Mouse (Mus musculus) stomach, postnatal 0 days (tissue): ENCODE results near the gene Zfp61. TPM values are rescaled to one million over a fixed set of nuclear protein-coding genes. Genes with fewer than 3 reads are reported as not detected.
A peak's percentile ranks its signal among the peaks of the same experiment; 100 is the strongest.

Source experiments
- ATAC-seq: fragments of 200-750 bp; cut with Nextera tagmentation; 2 replicates; pipeline ENCODE4 v1.8.0; 2017; ENCODE audit not compliant: low FRiP score, low TSS enrichment
- DNase-seq: peaks from one replicate; pipeline ENCODE4 v3.0.0-alpha.2; 2016; ENCODE audit warnings: low spot score
- H3K27ac ChIP-seq: fragments of 300-500 bp; sonication (generic); replicated peaks from 2 replicates; pipeline ENCODE4 v1.5.1; 2014; ENCODE audit warnings: mild to moderate bottlenecking, control low read depth
- H3K27me3 ChIP-seq: fragments of 300-500 bp; sonication (generic); 2 replicates; pipeline ENCODE4 v1.6.1; 2014; ENCODE audit warnings: low read length; ENCODE audit not compliant: control insufficient read depth, insufficient read depth
- H3K36me3 ChIP-seq: fragments of 300-500 bp; sonication (generic); 2 replicates; pipeline ENCODE4 v1.6.1; 2014; ENCODE audit warnings: low read length, mixed read lengths; ENCODE audit not compliant: control insufficient read depth, insufficient read depth
- H3K4me1 ChIP-seq: fragments of 300-500 bp; sonication (generic); replicated peaks from 2 replicates; pipeline ENCODE4 v1.6.1; 2014; ENCODE audit warnings: antibody characterized with exemption; ENCODE audit not compliant: control insufficient read depth, insufficient read depth
- H3K4me2 ChIP-seq: fragments of 300-500 bp; sonication (generic); replicated peaks from 2 replicates; pipeline ENCODE4 v1.6.1; 2014; ENCODE audit warnings: low read depth, mild to moderate bottlenecking, control low read depth, moderate library complexity
- H3K4me3 ChIP-seq: fragments of 300-500 bp; sonication (generic); 2 replicates; pipeline ENCODE4 v1.5.1; 2014; ENCODE audit warnings: low read depth, low read length, control low read depth
- H3K9ac ChIP-seq: fragments of 300-500 bp; sonication (generic); 2 replicates; pipeline ENCODE4 v1.6.1; 2014; ENCODE audit warnings: mild to moderate bottlenecking, low read length, control low read depth, mixed read lengths
- H3K9me3 ChIP-seq: fragments of 300-500 bp; sonication (generic); 2 replicates; pipeline ENCODE4 v1.6.1; 2016; ENCODE audit warnings: low read length; ENCODE audit not compliant: control insufficient read depth
- CTCF ChIP-seq: IDR thresholded peaks from 2 replicates; pipeline ENCODE4 v1.5.1; 2016; ENCODE audit warnings: antibody characterized with exemption, low read depth, mild to moderate bottlenecking, moderate library complexity
- EP300 ChIP-seq: optimal IDR thresholded peaks from 2 replicates; pipeline ENCODE3; 2016; ENCODE audit warnings: antibody characterized with exemption
- WGBS: fragments of 180-500 bp; shearing (Covaris S2); extraction: QIAGEN DNeasy Blood & Tissue Kit; methylation state at CpG from one replicate; pipeline ENCODE4 v1.1.7; 2014; 5-methylcytosine and 5-hydroxymethylcytosine counted together
- polyA plus RNA-seq: library from polyadenylated mRNA; unstranded; fragments of >200 nt; fragmentation: Nextera tagmentation; extraction: Ambion mirVana; gene quantifications from 2 replicates; pipeline ENCODE4 v1.2.1, GENCODE M21; 2015

The Zfp61 gene
- polyA plus RNA-seq, 1 experiment from 2014 or later = 13.8 TPM

DNA sequence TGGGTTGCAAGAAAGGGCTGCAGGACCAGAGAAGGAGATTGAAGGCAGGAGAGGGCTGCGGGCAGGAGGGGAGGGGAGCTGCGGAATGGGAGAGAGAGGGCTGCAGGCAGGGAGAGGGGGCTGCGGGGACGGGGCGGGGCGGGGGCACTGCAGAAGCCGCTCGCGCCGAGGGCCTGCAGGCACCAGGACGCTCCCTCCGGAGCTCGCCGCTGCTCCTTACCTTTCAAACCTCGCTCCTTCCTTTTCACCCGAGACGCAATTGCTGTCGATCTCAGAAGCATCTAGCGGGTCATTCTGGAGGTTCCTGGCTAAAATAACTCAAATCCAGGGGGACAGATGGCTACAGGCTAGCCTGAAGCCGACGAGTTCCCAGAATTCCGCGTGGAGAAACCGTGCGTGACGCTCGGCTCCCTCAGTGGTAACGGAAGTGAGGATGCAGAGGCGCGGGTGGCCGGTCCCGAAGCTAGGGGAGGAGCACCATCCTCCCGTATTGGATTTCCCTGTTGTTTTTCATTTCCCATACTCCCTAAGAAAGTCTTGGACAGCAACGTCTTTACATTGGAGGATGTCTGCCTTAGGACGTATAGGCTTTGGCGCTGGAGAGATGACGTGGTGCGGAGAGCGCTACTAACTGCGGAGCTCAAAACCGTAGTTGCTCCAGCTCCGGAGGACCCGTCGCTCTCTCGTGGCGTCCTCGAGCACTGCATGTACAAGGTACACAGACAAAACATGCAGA lies 1.9 kb downstream of the Zfp61 start:
- H3K4me3 ChIP-seq = peak overlapping the region; percentile 72
- H3K4me1 ChIP-seq = no peaks in the 10 kb centered on the region; the same call in 1 of the 2 replicates
- H3K36me3 ChIP-seq = peaks cover 11% of the 10 kb centered on the region
- H3K9me3 ChIP-seq = no peaks in the 10 kb centered on the region
- ATAC-seq (peak; percentile 93), DNase-seq (peak; percentile 86)
- under 1% methylated on average over 42 of the region's 47 CpGs for WGBS
- H3K9ac ChIP-seq = peak overlapping the region; percentile 67
- H3K27me3 ChIP-seq = no peaks in the 10 kb centered on the region
- peak overlapping the region; percentile 85 for H3K27ac ChIP-seq
- H3K4me2 ChIP-seq = peak overlapping the region; percentile 90
- TF ChIP-seq CTCF (peak; percentile 71), EP300 (no peak)

DNA sequence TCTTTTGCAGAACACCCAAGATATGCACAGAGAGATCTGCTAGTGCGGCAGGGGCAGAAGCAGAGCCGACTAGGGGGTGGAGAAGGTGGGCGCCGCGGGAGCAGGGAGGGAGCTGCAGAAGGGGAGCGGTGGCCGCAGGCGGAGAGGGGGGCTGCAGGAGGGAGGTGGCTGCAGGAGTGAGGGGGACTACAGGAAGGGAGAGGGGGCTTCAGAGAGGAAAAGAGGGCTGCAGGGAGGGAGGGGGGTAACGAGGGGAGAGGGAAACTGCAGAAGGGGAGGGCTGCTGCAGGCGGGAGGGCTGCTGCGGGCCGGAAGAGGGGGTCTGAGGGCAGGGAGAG lies 2.4 kb downstream of the Zfp61 start:
- WGBS = 1% methylated on average over 12 of the region's 12 CpGs
- H3K27ac ChIP-seq = peak overlapping the region; percentile 85; the same call in 1 of the 2 replicates
- DNase-seq = no peak
- H3K36me3 ChIP-seq = peaks cover 13% of the 10 kb centered on the region
- peak overlapping the region; percentile 72 for H3K4me3 ChIP-seq
- peak overlapping the region; percentile 67 for H3K9ac ChIP-seq
- 0 out of 2 replicates have a peak, but pooled peaks have one; percentile 2 for ATAC-seq
- H3K9me3 ChIP-seq = no peaks in the 10 kb centered on the region
- H3K27me3 ChIP-seq = no peaks in the 10 kb centered on the region
- no peaks in the 10 kb centered on the region; the same call in 1 of the 2 replicates for H3K4me1 ChIP-seq
- no peak for TF ChIP-seq EP300
- peak overlapping the region; percentile 90 for H3K4me2 ChIP-seq

DNA sequence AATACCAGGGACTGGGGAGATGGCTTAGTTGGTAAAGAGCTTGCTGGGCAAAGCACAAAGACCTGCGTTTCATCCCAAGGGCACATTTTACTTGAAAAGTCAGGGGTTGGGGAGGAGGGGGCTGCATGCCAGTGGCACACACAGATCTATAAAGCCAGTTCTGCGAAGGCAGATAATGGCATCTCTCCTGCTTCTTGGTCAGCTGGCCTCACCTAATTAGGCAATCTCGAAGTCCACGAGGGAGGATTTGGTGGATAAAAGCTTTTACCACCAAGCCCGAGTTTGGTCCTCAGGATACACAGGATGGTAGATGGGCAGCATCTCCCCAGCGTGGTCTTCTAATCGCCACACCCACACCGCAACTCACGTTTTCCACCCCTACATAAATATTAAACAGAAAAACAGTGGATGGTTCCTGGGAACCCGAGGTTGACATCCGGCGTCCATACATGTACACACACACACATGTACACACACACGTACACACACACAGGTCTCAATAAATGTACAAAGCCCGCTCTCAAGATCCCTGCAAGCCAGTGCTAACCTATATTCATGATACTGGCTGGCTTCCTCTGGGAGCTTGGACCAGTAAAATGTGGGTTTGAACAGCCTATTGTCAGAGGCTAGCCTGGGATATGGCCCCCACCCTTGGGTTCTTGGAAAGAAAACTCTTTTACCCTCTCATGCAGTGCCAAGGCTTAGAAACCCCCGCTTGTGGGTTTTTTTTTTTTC lies 3.5 kb downstream of the Zfp61 start:
- H3K9ac ChIP-seq = 0 out of 2 replicates have a peak overlapping the region, but pooled peaks have one; percentile 67
- ATAC-seq (no peak), DNase-seq (no peak)
- peaks cover 13% of the 10 kb centered on the region for H3K36me3 ChIP-seq
- 94% methylated on average over 15 of the region's 15 CpGs for WGBS
- TF ChIP-seq CTCF = no peak
- TF ChIP-seq EP300 = no peak
- no peak overlapping the region for H3K4me2 ChIP-seq
- H3K27me3 ChIP-seq = no peaks in the 10 kb centered on the region
- H3K27ac ChIP-seq = no peak overlapping the region
- no peak overlapping the region for H3K4me3 ChIP-seq
- H3K4me1 ChIP-seq = no peaks in the 10 kb centered on the region; the same call in 1 of the 2 replicates
- H3K9me3 ChIP-seq = no peaks in the 10 kb centered on the region

DNA sequence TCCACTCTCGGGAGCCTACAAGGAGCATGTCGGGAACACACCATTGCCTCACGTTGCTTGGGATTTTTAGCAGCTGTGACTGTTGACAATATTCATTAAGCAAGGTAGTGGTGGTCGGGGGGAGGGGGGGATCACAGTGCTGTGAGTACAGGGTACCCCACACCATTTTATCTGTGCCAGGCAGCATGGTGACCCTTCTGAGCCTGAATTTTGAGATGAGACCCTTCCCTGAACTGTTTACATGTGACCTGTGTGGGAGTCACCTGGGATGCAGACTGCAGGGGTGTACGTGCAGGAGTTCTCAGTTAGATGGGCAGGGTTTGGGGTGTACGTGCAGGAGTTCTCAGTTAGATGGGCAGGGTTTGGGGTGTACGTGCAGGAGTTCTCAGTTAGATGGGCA lies 4.6 kb downstream of the Zfp61 start:
- no peak overlapping the region for H3K4me3 ChIP-seq
- H3K4me1 ChIP-seq = no peaks in the 10 kb centered on the region; the same call in 1 of the 2 replicates
- H3K9me3 ChIP-seq = no peaks in the 10 kb centered on the region
- H3K36me3 ChIP-seq = peaks cover 22% of the 10 kb centered on the region
- whole genome bisulfite sequencing = 97% methylated on average over 7 of the region's 7 CpGs
- H3K27me3 ChIP-seq = no peaks in the 10 kb centered on the region
- no peak overlapping the region for H3K27ac ChIP-seq
- TF ChIP-seq EP300 (no peak), CTCF (no peak)
- H3K9ac ChIP-seq = no peak overlapping the region
- no peak for DNase-seq
- H3K4me2 ChIP-seq = no peak overlapping the region
- no peak for ATAC-seq

DNA sequence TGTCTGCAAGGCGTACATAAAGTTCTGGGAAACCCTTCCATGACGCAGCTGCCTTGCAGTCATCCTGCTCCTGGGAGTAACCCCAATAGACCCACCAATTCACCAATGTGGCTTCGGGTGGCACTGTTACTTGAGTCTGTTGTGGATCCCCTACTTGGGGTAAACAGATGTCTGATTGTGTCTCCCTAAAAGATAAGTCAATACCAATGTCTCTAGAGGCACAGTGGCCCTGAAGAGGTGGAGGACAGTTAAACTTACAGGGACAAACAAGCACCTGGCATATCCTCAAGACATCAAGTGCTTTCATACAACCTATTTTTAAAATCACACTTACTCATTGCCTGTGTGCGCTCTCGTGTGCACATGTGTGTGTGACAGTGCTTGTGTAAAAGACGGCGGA lies 5.7 kb downstream of the Zfp61 start:
- Histone ChIP-seq H3K4me2 (no peak overlapping the region), H3K9ac (no peak overlapping the region), H3K27ac (no peak overlapping the region), H3K9me3 (no peaks in the 10 kb centered on the region), H3K4me1 (no peaks in the 10 kb centered on the region), H3K4me3 (no peak overlapping the region), H3K36me3 (peaks cover 28% of the 10 kb centered on the region), H3K27me3 (no peaks in the 10 kb centered on the region)
- TF ChIP-seq EP300 (no peak), CTCF (no peak)
- 96% methylated on average over 7 of the region's 7 CpGs for WGBS
- no peak for DNase-seq
- ATAC-seq = no peak

DNA sequence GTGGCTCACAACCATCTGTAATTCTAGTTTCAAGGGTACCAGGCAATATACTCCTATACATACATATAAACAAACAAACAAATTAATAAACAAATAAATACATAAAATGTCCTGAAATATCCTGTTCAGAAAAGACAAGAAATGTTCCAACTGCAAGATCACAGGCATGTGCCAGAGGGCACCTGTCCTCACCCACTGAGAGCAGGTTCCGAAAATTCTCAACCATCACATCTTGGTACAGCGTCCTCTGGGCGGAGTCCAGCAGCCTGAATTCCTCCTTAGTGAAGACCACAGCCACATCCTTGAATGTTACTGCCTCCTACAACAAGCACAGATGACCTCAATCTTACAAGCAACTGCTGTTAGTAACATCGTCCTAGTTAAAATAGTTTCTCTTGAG lies 6.3 kb downstream of the Zfp61 start:
- H3K4me3 ChIP-seq = no peak overlapping the region
- H3K9ac ChIP-seq = no peak overlapping the region
- H3K27me3 ChIP-seq = no peaks in the 10 kb centered on the region
- DNase-seq (no peak), ATAC-seq (no peak)
- 95% methylated on average over 4 of the region's 4 CpGs for WGBS
- H3K27ac ChIP-seq = no peak overlapping the region
- no peaks in the 10 kb centered on the region for H3K9me3 ChIP-seq
- no peak overlapping the region for H3K4me2 ChIP-seq
- TF ChIP-seq CTCF (no peak), EP300 (no peak)
- peaks cover 30% of the 10 kb centered on the region for H3K36me3 ChIP-seq
- no peaks in the 10 kb centered on the region for H3K4me1 ChIP-seq
